In the genomic region with DNA sequence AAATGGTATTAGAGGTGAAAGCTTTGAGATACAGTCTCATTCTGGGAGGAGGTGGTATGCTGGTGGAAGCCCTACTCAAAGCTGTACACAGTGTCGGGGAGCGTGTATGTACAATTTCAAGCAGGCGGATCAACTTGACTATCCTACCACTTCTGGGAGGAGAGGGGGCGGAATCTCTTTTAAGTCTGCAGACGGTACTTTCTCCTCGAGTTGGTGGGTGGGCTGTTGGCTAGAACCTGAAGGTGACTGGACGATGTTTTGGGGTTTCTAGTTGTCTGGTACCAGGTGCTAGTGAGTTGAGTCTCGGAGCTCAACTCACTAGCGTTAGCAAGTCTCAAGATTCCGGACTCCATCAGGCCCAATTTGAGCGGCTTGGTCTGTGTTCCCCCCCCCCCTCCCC, we compare ENCODE assay signal across 16 mouse cellular contexts. TPM values are rescaled to one million over a fixed set of nuclear protein-coding genes. Genes with fewer than 3 reads are reported as not detected.
DNase-seq lines count a peak whose midpoint lies in the region; ATAC-seq lines count a peak whose summit lies in the region.
"Had no signal": no experiment of that assay in that cellular context is flagged by ENCODE, and none has a peak within 500 bp of the region (broad histone marks: within the 10 kb centered on the region; RNA-seq: fewer than 3 reads in every experiment).

No protein-coding gene starts in this region.

- no peak overlapping the region for H3K4me3 ChIP-seq in hindbrain, embryonic 11.5 days (ENCODE audit: low read depth, low read length)
- H3K4me3 ChIP-seq in hindbrain, embryonic 13.5 days: no peak overlapping the region
- H3K4me3 ChIP-seq in embryonic facial prominence, embryonic 12.5 days: no peak overlapping the region
- H3K4me3 ChIP-seq in limb, embryonic 13.5 days: peak overlapping the region; percentile 30; the same call in 1 of the 2 replicates
- H3K4me3 ChIP-seq: erythroblast, embryonic 14.5 days had no signal

- DNase-seq in hindbrain, embryonic 11.5 days (ENCODE audit: low spot score): peak; percentile 52
- DNase-seq in R1 (ENCODE audit: low read depth, low spot score): peak; percentile 15
- DNase-seq in testis, postnatal 14 days (ENCODE audit: low spot score): no peak
- no peak for DNase-seq in adrenal gland, postnatal 25 days
- DNase-seq: cerebellum, adult 11-12 months; kidney, postnatal 36 days had no signal

- H3K27ac ChIP-seq in hindbrain, embryonic 11.5 days (ENCODE audit: low read depth, low read length): no peak overlapping the region
- H3K27ac ChIP-seq in hindbrain, embryonic 13.5 days: no peak overlapping the region
- H3K27ac ChIP-seq in embryonic facial prominence, embryonic 12.5 days: no peak overlapping the region
- H3K27ac ChIP-seq in limb, embryonic 13.5 days: no peak overlapping the region
- H3K27ac ChIP-seq: macrophage had no signal

- H3K36me3 ChIP-seq in hindbrain, embryonic 11.5 days (ENCODE audit: control insufficient read depth, insufficient read depth, low read length): no peaks in the 10 kb centered on the region
- no peaks in the 10 kb centered on the region for H3K36me3 ChIP-seq in hindbrain, embryonic 13.5 days
- H3K36me3 ChIP-seq in embryonic facial prominence, embryonic 12.5 days: no peaks in the 10 kb centered on the region
- H3K36me3 ChIP-seq in limb, embryonic 13.5 days: no peaks in the 10 kb centered on the region

- peaks cover 84% of the 10 kb centered on the region for H3K27me3 ChIP-seq in hindbrain, embryonic 11.5 days (ENCODE audit: control insufficient read depth, insufficient read depth, low read length)
- peaks cover 96% of the 10 kb centered on the region for H3K27me3 ChIP-seq in hindbrain, embryonic 13.5 days
- H3K27me3 ChIP-seq in embryonic facial prominence, embryonic 12.5 days: peaks cover 77% of the 10 kb centered on the region
- peaks cover 91% of the 10 kb centered on the region for H3K27me3 ChIP-seq in limb, embryonic 13.5 days

- 2% methylated on average over 11 of the region's 11 CpGs for whole genome bisulfite sequencing in hindbrain, embryonic 11.5 days
- WGBS in hindbrain, embryonic 13.5 days: 2% methylated on average over 11 of the region's 11 CpGs
- 2% methylated on average over 11 of the region's 11 CpGs for whole genome bisulfite sequencing in embryonic facial prominence, embryonic 12.5 days
- WGBS in limb, embryonic 13.5 days: 1% methylated on average over 11 of the region's 11 CpGs

- H3K4me2 ChIP-seq in hindbrain, embryonic 11.5 days (replicated peaks; ENCODE audit: low read depth, low read length): no peak overlapping the region
- no peak overlapping the region for H3K4me2 ChIP-seq in hindbrain, embryonic 13.5 days
- peak overlapping the region; percentile 48; the same call in 1 of the 2 replicates for H3K4me2 ChIP-seq in embryonic facial prominence, embryonic 12.5 days (replicated peaks)
- H3K4me2 ChIP-seq in limb, embryonic 13.5 days (replicated peaks): peak overlapping the region; percentile 54; the same call in 1 of the 2 replicates

- H3K9me3 ChIP-seq in hindbrain, embryonic 11.5 days (ENCODE audit: control insufficient read depth, low read length): no peaks in the 10 kb centered on the region
- H3K9me3 ChIP-seq in hindbrain, embryonic 13.5 days: no peaks in the 10 kb centered on the region
- H3K9me3 ChIP-seq in embryonic facial prominence, embryonic 12.5 days: no peaks in the 10 kb centered on the region
- H3K9me3 ChIP-seq in limb, embryonic 13.5 days: no peaks in the 10 kb centered on the region

- H3K4me1 ChIP-seq in hindbrain, embryonic 11.5 days (replicated peaks; ENCODE audit: control insufficient read depth, insufficient read depth, low read length): peaks cover 6% of the 10 kb centered on the region
- peaks cover 42% of the 10 kb centered on the region for H3K4me1 ChIP-seq in hindbrain, embryonic 13.5 days (replicated peaks)
- peaks cover 18% of the 10 kb centered on the region for H3K4me1 ChIP-seq in embryonic facial prominence, embryonic 12.5 days
- H3K4me1 ChIP-seq in limb, embryonic 13.5 days: peaks cover 36% of the 10 kb centered on the region

- ATAC-seq in hindbrain, embryonic 11.5 days (ENCODE audit: low FRiP score): no peak
- ATAC-seq in hindbrain, embryonic 13.5 days (ENCODE audit: low FRiP score): no peak
- no peak for ATAC-seq in embryonic facial prominence, embryonic 12.5 days (ENCODE audit: insufficient number of reproducible peaks, insufficient read depth, low FRiP score, low TSS enrichment)
- ATAC-seq in limb, embryonic 13.5 days (ENCODE audit: low FRiP score, low read depth): no peak

- H3K9ac ChIP-seq in hindbrain, embryonic 11.5 days (ENCODE audit: low read depth, low read length): no peak overlapping the region
- no peak overlapping the region for H3K9ac ChIP-seq in hindbrain, embryonic 13.5 days
- no peak overlapping the region for H3K9ac ChIP-seq in embryonic facial prominence, embryonic 12.5 days
- no peak overlapping the region for H3K9ac ChIP-seq in limb, embryonic 13.5 days

RNA-seq across cellular contexts. Expression of gene Ostm1, which starts 51.4 kb away (rescaled TPM):
- 20.2 and 23.1 TPM in 2 replicates for polyA plus RNA-seq in hindbrain, embryonic 11.5 days (2014; fragmentation: Nextera tagmentation; extraction: Ambion mirVana)
- 32.0 and 32.2 TPM in 2 replicates for polyA plus RNA-seq in hindbrain, embryonic 13.5 days (2015; fragmentation: Nextera tagmentation; extraction: Ambion mirVana)
- 13.6 and 14.1 TPM in 2 replicates for polyA plus RNA-seq in embryonic facial prominence, embryonic 12.5 days (2016; fragmentation: Nextera tagmentation; extraction: Ambion mirVana)
- polyA plus RNA-seq in limb, embryonic 13.5 days (2015; fragmentation: Nextera tagmentation; extraction: Ambion mirVana): 7.3 and 7.6 TPM in 2 replicates
- total RNA-seq in adrenal gland, postnatal 25 days (2021): 27.4 TPM in 2 replicates

RNA-seq across cellular contexts. Expression of gene Nr2e1, which starts 51.6 kb away (rescaled TPM):
- polyA plus RNA-seq in hindbrain, embryonic 11.5 days (2014; fragmentation: Nextera tagmentation; extraction: Ambion mirVana): 0.11 and 0.71 TPM in 2 replicates
- polyA plus RNA-seq in hindbrain, embryonic 13.5 days (2015; fragmentation: Nextera tagmentation; extraction: Ambion mirVana): 0.39 and 0.49 TPM in 2 replicates
- polyA plus RNA-seq in embryonic facial prominence, embryonic 12.5 days (2016; fragmentation: Nextera tagmentation; extraction: Ambion mirVana): 5.8 and 6.6 TPM in 2 replicates
- polyA plus RNA-seq in limb, embryonic 13.5 days (2015; fragmentation: Nextera tagmentation; extraction: Ambion mirVana): 0.18 TPM in 1 of 2 replicates, not detected in the other
- total RNA-seq in adrenal gland, postnatal 25 days (2021): not detected in 2 replicates
- total RNA-seq: adrenal gland, adult 18-20 months; granulocyte monocyte progenitor cell, adult 5-6 weeks; MEL; neutrophil, adult 5-6 weeks had no signal
- polyA plus RNA-seq: erythroblast, embryonic 14.5 days; macrophage; small intestine, adult 2 months had no signal

Comparison
In these comparisons a context has a peak if more than half of its experiments do, and no peak if none do; other contexts are left out.
1. DNase-seq: peak in hindbrain, embryonic 11.5 days (single experiment) and R1 (single experiment); none in testis, postnatal 14 days (single experiment) and adrenal gland, postnatal 25 days (single experiment).
2. H3K4me2 ChIP-seq: peak in embryonic facial prominence, embryonic 12.5 days (single experiment) and limb, embryonic 13.5 days (single experiment); none in hindbrain, embryonic 11.5 days (single experiment) and hindbrain, embryonic 13.5 days (single experiment).